Mouse (Mus musculus) ES-E14 (cell line): ENCODE measurements around the gene Olfr887. TPM values are rescaled to one million over a fixed set of nuclear protein-coding genes. Genes with fewer than 3 reads are reported as not detected.

Experiments used
- DNase-seq: peaks from one replicate; pipeline ENCODE4 v3.0.0-alpha.2; 2013; ENCODE audit warnings: low read depth, low spot score
- H3K27ac ChIP-seq: 2 replicates; pipeline ENCODE4 v1.5.1; 2012; ENCODE audit warnings: low read depth, mild to moderate bottlenecking, low read length, moderate library complexity, mixed read lengths; ENCODE audit not compliant: poor library complexity, insufficient read depth, severe bottlenecking
- H3K36me3 ChIP-seq: 2 replicates; pipeline ENCODE4 v1.6.1; 2012; ENCODE audit warnings: mild to moderate bottlenecking, low read length, moderate library complexity, mixed read lengths; ENCODE audit not compliant: control insufficient read depth, poor library complexity, insufficient read depth, severe bottlenecking
- H3K4me1 ChIP-seq, 2 experiments: fragments of 150-350 bp in 1 of 2; sonication (generic) in 1 of 2; 2 replicates each; pipeline ENCODE4 v1.6.1; 2012; ENCODE audit warnings: low read length in 2 of 2, mild to moderate bottlenecking in 1 of 2, mixed read lengths in 1 of 2; ENCODE audit not compliant: control insufficient read depth in 2 of 2, insufficient read depth in 2 of 2, poor library complexity in 1 of 2
- H3K4me3 ChIP-seq, 2 experiments: fragments of 150-350 bp in 1 of 2; sonication (generic) in 1 of 2; 2 replicates each; pipeline ENCODE4 v1.5.1; 2012; ENCODE audit warnings: low read length in 2 of 2, low read depth in 1 of 2, mild to moderate bottlenecking in 1 of 2, mixed read lengths in 1 of 2; ENCODE audit not compliant: insufficient read depth in 1 of 2, poor library complexity in 1 of 2, severe bottlenecking in 1 of 2
- H3K9ac ChIP-seq: 2 replicates; pipeline ENCODE4 v1.6.1; 2012; ENCODE audit warnings: low read depth, mild to moderate bottlenecking, low read length, mixed read lengths; ENCODE audit not compliant: poor library complexity, insufficient read depth, severe bottlenecking
- H3K9me3 ChIP-seq: fragments of 150-350 bp; sonication (generic); 2 replicates; pipeline ENCODE4 v1.6.1; 2012; ENCODE audit warnings: low read depth, mild to moderate bottlenecking, low read length; ENCODE audit not compliant: control insufficient read depth, insufficient read depth
- CHD2 ChIP-seq: IDR thresholded peaks from 2 replicates; pipeline ENCODE4 v1.6.1; 2014; ENCODE audit warnings: mild to moderate bottlenecking, low read depth, low read length, inconsistent platforms
- HCFC1 ChIP-seq: IDR thresholded peaks from 2 replicates; pipeline ENCODE4 v1.6.1; 2012; ENCODE audit warnings: low read length, inconsistent platforms, borderline replicate concordance; ENCODE audit not compliant: insufficient read depth
- MAFK ChIP-seq: IDR thresholded peaks from 2 replicates; pipeline ENCODE4 v1.6.1; 2014; ENCODE audit warnings: mild to moderate bottlenecking, low read depth, low read length, inconsistent platforms; ENCODE audit not compliant: insufficient read depth
- ZC3H11A ChIP-seq: IDR thresholded peaks from 2 replicates; pipeline ENCODE4 v1.6.1; 2012; ENCODE audit warnings: low read depth, mild to moderate bottlenecking, inconsistent platforms, low read length, borderline replicate concordance
- ZNF384 ChIP-seq: IDR thresholded peaks from 2 replicates; pipeline ENCODE4 v1.6.1; 2012; ENCODE audit warnings: low read depth, low read length, inconsistent platforms
- in situ Hi-C, 2 experiments: fragments of 600-800 bp; cut with MboI; formaldehyde crosslinking; loops; one replicate each; pipeline ENCODE4 v1.15.1; 2025; ENCODE audit warnings: low sequenced_read_pairs in 2 of 2, inconsistent platforms in 1 of 2; ENCODE audit not compliant: unreplicated experiment in 2 of 2
- total RNA-seq: library from RNA; depleted of rRNA; stranded (reverse); fragments of 300-350 nt; gene quantifications from 2 replicates; pipeline ENCODE4 v1.2.3, GENCODE M21; 2012; rRNA removed

Olfr887 gene
- not detected in 2 replicates for total RNA-seq

- no peaks in the 10 kb centered on the region for H3K36me3 ChIP-seq
- H3K9me3 ChIP-seq = no peaks in the 10 kb centered on the region
- in situ Hi-C loops = no loop called here
- H3K4me1 ChIP-seq = no peaks in the 10 kb centered on the region
- no peak for DNase-seq
- TF ChIP-seq MAFK (no peak), HCFC1 (no peak), CHD2 (no peak), ZNF384 (no peak), ZC3H11A (no peak)
- H3K9ac ChIP-seq = no peak within 1 kb of the TSS
- H3K27ac ChIP-seq = no peak within 1 kb of the TSS
- H3K4me3 ChIP-seq = no peak within 1 kb of the TSS
Observed at GRCm38 (mm10) chr9:38083772-38084171, at the start of gene Olfr887. Gene Olfr887 (plus strand): TSS chr9:38084072.

- in situ Hi-C loops = no loop called here
- TF ChIP-seq CHD2 (no peak), MAFK (no peak), ZNF384 (no peak), HCFC1 (no peak), ZC3H11A (no peak)
- no peaks in the 10 kb centered on the region for H3K9me3 ChIP-seq
- no peak within 1 kb of the TSS for H3K9ac ChIP-seq
- no peak within 1 kb of the TSS for H3K4me3 ChIP-seq
- H3K27ac ChIP-seq = no peak within 1 kb of the TSS
- DNase-seq = no peak
- H3K36me3 ChIP-seq = no peaks in the 10 kb centered on the region
- no peaks in the 10 kb centered on the region for H3K4me1 ChIP-seq
Observed at GRCm38 (mm10) chr9:38046255-38046654, 37.6 kb upstream of the Olfr887 start, which contains the start of gene Olfr884. Gene Olfr884 (plus strand): TSS chr9:38046555.

- in situ Hi-C loops = no loop called here
- no peak for TF ChIP-seq CHD2
- TF ChIP-seq HCFC1 = no peak
- no peak for TF ChIP-seq MAFK
- TF ChIP-seq ZC3H11A = no peak
- no peak for TF ChIP-seq ZNF384
- Histone ChIP-seq H3K4me1 (no peaks in the 10 kb centered on the region), H3K27ac (no peak within 1 kb of the TSS), H3K36me3 (no peaks in the 10 kb centered on the region), H3K9me3 (no peaks in the 10 kb centered on the region), H3K9ac (no peak within 1 kb of the TSS), H3K4me3 (no peak within 1 kb of the TSS)
- DNase-seq = no peak
Observed at GRCm38 (mm10) chr9:38061022-38061421, 22.9 kb upstream of the Olfr887 start, which contains the start of gene Olfr885. Gene Olfr885 (plus strand): TSS chr9:38061322.

- no peak for TF ChIP-seq CHD2
- TF ChIP-seq MAFK = no peak
- no peak for TF ChIP-seq HCFC1
- TF ChIP-seq ZC3H11A = no peak
- TF ChIP-seq ZNF384 = no peak
- H3K9ac ChIP-seq = no peak within 1 kb of the TSS
- H3K9me3 ChIP-seq = no peaks in the 10 kb centered on the region
- no peak within 1 kb of the TSS for H3K4me3 ChIP-seq
- DNase-seq = no peak
- H3K4me1 ChIP-seq = no peaks in the 10 kb centered on the region
- in situ Hi-C loops = no loop called here
- H3K27ac ChIP-seq = no peak within 1 kb of the TSS
- H3K36me3 ChIP-seq = no peaks in the 10 kb centered on the region
Observed at GRCm38 (mm10) chr9:38107828-38108227, 24.0 kb downstream of the Olfr887 start, which contains the start of gene Olfr888. Gene Olfr888 (plus strand): TSS chr9:38108128.

- H3K36me3 ChIP-seq = no peaks in the 10 kb centered on the region
- H3K9me3 ChIP-seq = no peaks in the 10 kb centered on the region
- no peak within 1 kb of the TSS for H3K27ac ChIP-seq
- in situ Hi-C loops = no loop called here
- TF ChIP-seq ZC3H11A = no peak
- no peak for TF ChIP-seq ZNF384
- no peak for TF ChIP-seq MAFK
- no peak for TF ChIP-seq CHD2
- TF ChIP-seq HCFC1 = no peak
- DNase-seq = no peak
- H3K4me1 ChIP-seq = no peaks in the 10 kb centered on the region
- H3K4me3 ChIP-seq = no peak within 1 kb of the TSS
- H3K9ac ChIP-seq = no peak within 1 kb of the TSS
Observed at GRCm38 (mm10) chr9:38114898-38115297, 31.0 kb downstream of the Olfr887 start, which contains the start of gene Olfr889. Gene Olfr889 (plus strand): TSS chr9:38115198.

Other genes starting within 250 kb of the Olfr887 start
- not detected in 2 replicates for gene Olfr877, start 229.8 kb upstream of the Olfr887 start, total RNA-seq
- gene Olfr145, start 187.3 kb upstream of the Olfr887 start, total RNA-seq = not detected in 2 replicates
- gene Olfr878, start 166.2 kb upstream of the Olfr887 start, total RNA-seq = not detected in 2 replicates
- 1.0 TPM in 2 replicates for gene Olfr881, start 92.2 kb upstream of the Olfr887 start, total RNA-seq
- gene Olfr883, start 58.3 kb upstream of the Olfr887 start, total RNA-seq = not detected in 2 replicates
- 0.05 TPM in 1 of 2 replicates, not detected in the other for gene Olfr884, start 37.5 kb upstream of the Olfr887 start, total RNA-seq
- not detected in 2 replicates for gene Olfr885, start 22.8 kb upstream of the Olfr887 start, total RNA-seq
- not detected in 2 replicates for gene Olfr888, start 24.1 kb downstream of the Olfr887 start, total RNA-seq
- 0.27 and 0.48 TPM in 2 replicates for gene Olfr889, start 31.1 kb downstream of the Olfr887 start, total RNA-seq
- not detected in 2 replicates for gene Olfr890, start 58.4 kb downstream of the Olfr887 start, total RNA-seq
- not detected in 2 replicates for gene Olfr891, start 96.7 kb downstream of the Olfr887 start, total RNA-seq
- gene Olfr893, start 124.3 kb downstream of the Olfr887 start, total RNA-seq = not detected in 2 replicates
- gene Olfr894, start 134.0 kb downstream of the Olfr887 start, total RNA-seq = not detected in 2 replicates
- not detected in 2 replicates for gene Olfr143, start 168.7 kb downstream of the Olfr887 start, total RNA-seq
- gene Olfr895, start 183.8 kb downstream of the Olfr887 start, total RNA-seq = not detected in 2 replicates
- gene Olfr896-ps1, start 207.0 kb downstream of the Olfr887 start, total RNA-seq = not detected in 2 replicates
- gene Olfr25, start 245.0 kb downstream of the Olfr887 start, total RNA-seq = not detected in 2 replicates